10 mouse cellular contexts compared by ENCODE assay signal in genomic region chr15:102459381-102459780, GRCm38 (mm10). TPM values are rescaled to one million over a fixed set of nuclear protein-coding genes. Genes with fewer than 3 reads are reported as not detected.
DNase-seq lines count a peak whose midpoint lies in the region; ATAC-seq and TF ChIP-seq lines count a peak whose summit lies in the region.
"Had no signal": no experiment of that assay in that cellular context is flagged by ENCODE, and none has a peak within 500 bp of the region (broad histone marks: within the 10 kb centered on the region; RNA-seq: fewer than 3 reads in every experiment).

No protein-coding gene starts in this region.

- peak overlapping the region; percentile 42; the same call in 1 of the 2 replicates for H3K27ac ChIP-seq in kidney, postnatal 0 days
- H3K27ac ChIP-seq in embryonic facial prominence, embryonic 12.5 days: no peak overlapping the region
- peak overlapping the region; percentile 65 for H3K27ac ChIP-seq in intestine, embryonic 16.5 days (ENCODE audit: low read length)

- peak overlapping the region; percentile 71 for H3K4me2 ChIP-seq in kidney, postnatal 0 days (ENCODE audit: low read length)
- H3K4me2 ChIP-seq in embryonic facial prominence, embryonic 12.5 days (replicated peaks): peak overlapping the region; percentile 59
- peak overlapping the region; percentile 60 for H3K4me2 ChIP-seq in intestine, embryonic 16.5 days (ENCODE audit: low read depth, low read length)
- peak overlapping the region; percentile 93 for H3K4me2 ChIP-seq in myocyte (ENCODE audit: low read depth)

- H3ac ChIP-seq in myocyte (ENCODE audit: control insufficient read depth, insufficient read length): no peak overlapping the region

- no peak for TF ChIP-seq CTCF in kidney, postnatal 0 days (IDR thresholded peaks at IDR 0.05; ENCODE audit: low read depth)

- no peak for DNase-seq in kidney, postnatal 0 days (ENCODE audit: low spot score)
- no peak for DNase-seq in kidney, adult 8-10 months
- no peak for DNase-seq in cerebellum, postnatal 4 days (ENCODE audit: low spot score in 2 of 2)
- no peak for DNase-seq in layer of hippocampus, adult 18-20 months (ENCODE audit: low spot score in 2 of 2)
- DNase-seq in frontal cortex, adult 2 months (ENCODE audit: extremely low spot score in 1 of 2, low spot score in 1 of 2): no peak

- WGBS in kidney, postnatal 0 days: 32% methylated on average over 6 of the region's 6 CpGs
- 29% methylated on average over 6 of the region's 6 CpGs for WGBS in embryonic facial prominence, embryonic 12.5 days
- 24% methylated on average over 6 of the region's 6 CpGs for WGBS in intestine, embryonic 16.5 days

- H3K9ac ChIP-seq in kidney, postnatal 0 days (ENCODE audit: low read depth, low read length): peak overlapping the region; percentile 46
- no peak overlapping the region; the same call in 1 of the 2 replicates for H3K9ac ChIP-seq in embryonic facial prominence, embryonic 12.5 days
- H3K9ac ChIP-seq in intestine, embryonic 16.5 days (ENCODE audit: low read depth, low read length): peak overlapping the region; percentile 71

- H3K36me3 ChIP-seq in kidney, postnatal 0 days (ENCODE audit: insufficient read depth, low read length): no peaks in the 10 kb centered on the region
- no peaks in the 10 kb centered on the region for H3K36me3 ChIP-seq in embryonic facial prominence, embryonic 12.5 days
- no peaks in the 10 kb centered on the region for H3K36me3 ChIP-seq in intestine, embryonic 16.5 days (ENCODE audit: control insufficient read depth, insufficient read depth, low read length)
- peaks cover 13% of the 10 kb centered on the region for H3K36me3 ChIP-seq in myocyte (ENCODE audit: control insufficient read depth, insufficient read depth)

- no peak for TF ChIP-seq POLR2A in myocyte (IDR thresholded peaks at IDR 0.05; ENCODE audit: insufficient read length, low read depth)

- H3K27me3 ChIP-seq in kidney, postnatal 0 days (ENCODE audit: insufficient read depth, low read length): no peaks in the 10 kb centered on the region
- no peaks in the 10 kb centered on the region for H3K27me3 ChIP-seq in embryonic facial prominence, embryonic 12.5 days
- no peaks in the 10 kb centered on the region for H3K27me3 ChIP-seq in intestine, embryonic 16.5 days (replicated peaks; ENCODE audit: control insufficient read depth, insufficient read depth, low read length)
- H3K27me3 ChIP-seq in myocyte (ENCODE audit: control insufficient read depth, insufficient read depth, insufficient read length): no peaks in the 10 kb centered on the region

- no peaks in the 10 kb centered on the region for H3K9me3 ChIP-seq in kidney, postnatal 0 days (replicated peaks; ENCODE audit: low read length)
- H3K9me3 ChIP-seq in embryonic facial prominence, embryonic 12.5 days: no peaks in the 10 kb centered on the region
- no peaks in the 10 kb centered on the region for H3K9me3 ChIP-seq in intestine, embryonic 16.5 days (ENCODE audit: control insufficient read depth, low read length)

- H3K79me2 ChIP-seq in myocyte (ENCODE audit: control insufficient read depth, insufficient read depth): peaks cover 14% of the 10 kb centered on the region

- H3K4me1 ChIP-seq in kidney, postnatal 0 days (replicated peaks; ENCODE audit: insufficient read depth, low read length): no peaks in the 10 kb centered on the region
- H3K4me1 ChIP-seq in embryonic facial prominence, embryonic 12.5 days: peaks cover 5% of the 10 kb centered on the region; the same call in 1 of the 2 replicates
- peaks cover 14% of the 10 kb centered on the region for H3K4me1 ChIP-seq in intestine, embryonic 16.5 days (ENCODE audit: control insufficient read depth, insufficient read depth, low read length)

- H3K4me3 ChIP-seq in kidney, postnatal 0 days (replicated peaks; ENCODE audit: low read depth, low read length): peak overlapping the region; percentile 37
- peak overlapping the region; percentile 34 for H3K4me3 ChIP-seq in embryonic facial prominence, embryonic 12.5 days
- H3K4me3 ChIP-seq in intestine, embryonic 16.5 days (ENCODE audit: low read length): peak overlapping the region; percentile 62
- H3K4me3 ChIP-seq in myocyte: peak overlapping the region; percentile 65

- no peak for ATAC-seq in kidney, postnatal 0 days (replicated peaks; ENCODE audit: low FRiP score, low read depth)
- ATAC-seq in embryonic facial prominence, embryonic 12.5 days (ENCODE audit: insufficient number of reproducible peaks, insufficient read depth, low FRiP score, low TSS enrichment): no peak
- peak; percentile 67 for ATAC-seq in intestine, embryonic 16.5 days

TF ChIP-seq in myocyte, 11 proteins besides CTCF, POLR2A, EP300 and RAD21:
- TF ChIP-seq MYOG (IDR thresholded peaks at IDR 0.05; ENCODE audit: control insufficient read depth in 1 of 3, insufficient read depth in 1 of 3, insufficient read length in 2 of 3, low read depth in 2 of 3) (no peak), MYOD1 (IDR thresholded peaks at IDR 0.05; ENCODE audit: control insufficient read depth in 1 of 3, insufficient read length in 2 of 3, low read depth in 2 of 3) (no peak), USF1 (IDR thresholded peaks at IDR 0.05; ENCODE audit: low read depth) (no peak), TCF12 (IDR thresholded peaks at IDR 0.05; ENCODE audit: insufficient read depth, poor library complexity, severe bottlenecking) (no peak), E2F4 (IDR thresholded peaks at IDR 0.05; ENCODE audit: insufficient read depth) (no peak), CEBPB (IDR thresholded peaks at IDR 0.05; ENCODE audit: insufficient read depth, poor library complexity, severe bottlenecking) (no peak), SRF (IDR thresholded peaks at IDR 0.05; ENCODE audit: control insufficient read depth, insufficient read length, low read depth) (no peak), TCF3 (IDR thresholded peaks at IDR 0.05; ENCODE audit: insufficient read length, low read depth) (no peak), REST (IDR thresholded peaks at IDR 0.05; ENCODE audit: insufficient read depth, insufficient read length) (no peak), MAX (IDR thresholded peaks at IDR 0.05; ENCODE audit: low read depth) (no peak), POLR2AphosphoS2 (IDR thresholded peaks at IDR 0.05; ENCODE audit: insufficient read length, low read depth) (no peak)

RNA-seq across cellular contexts. Expression of gene Prr13, which starts 0.6 kb away (rescaled TPM):
- polyA plus RNA-seq in kidney, postnatal 0 days (2015; fragmentation: Nextera tagmentation; extraction: Ambion mirVana): 109 and 117 TPM in 2 replicates
- 59.0 and 59.8 TPM in 2 replicates for polyA plus RNA-seq in embryonic facial prominence, embryonic 12.5 days (2016; fragmentation: Nextera tagmentation; extraction: Ambion mirVana)
- 173 and 182 TPM in 2 replicates for polyA plus RNA-seq in intestine, embryonic 16.5 days (2015; fragmentation: Nextera tagmentation; extraction: Ambion mirVana)
- 92.9 TPM for polyA plus RNA-seq in myocyte (2012; fragmentation: generic; extraction: Trizol)
- total RNA-seq in layer of hippocampus, adult 18-20 months (2021): 10 to 100 TPM; 45.0 to 49.1 TPM
- polyA plus RNA-seq in frontal cortex, adult 2 months (2012; rRNA removed): 78.3 and 83.6 TPM in 2 replicates

RNA-seq across cellular contexts. Expression of gene Pcbp2, which starts 11.0 kb away (rescaled TPM):
- 185 and 191 TPM in 2 replicates for polyA plus RNA-seq in kidney, postnatal 0 days (2015; fragmentation: Nextera tagmentation; extraction: Ambion mirVana)
- polyA plus RNA-seq in embryonic facial prominence, embryonic 12.5 days (2016; fragmentation: Nextera tagmentation; extraction: Ambion mirVana): 228 and 230 TPM in 2 replicates
- polyA plus RNA-seq in intestine, embryonic 16.5 days (2015; fragmentation: Nextera tagmentation; extraction: Ambion mirVana): 138 and 152 TPM in 2 replicates
- polyA plus RNA-seq in myocyte (2012; fragmentation: generic; extraction: Trizol): 892 TPM
- 100 to 1,000 TPM; 495 to 508 TPM for total RNA-seq in layer of hippocampus, adult 18-20 months (2021)
- 538 and 576 TPM in 2 replicates for polyA plus RNA-seq in frontal cortex, adult 2 months (2012; rRNA removed)

RNA-seq across cellular contexts. Expression of gene Amhr2, which starts 14.2 kb away (rescaled TPM):
- 0.46 and 0.80 TPM in 2 replicates for polyA plus RNA-seq in kidney, postnatal 0 days (2015; fragmentation: Nextera tagmentation; extraction: Ambion mirVana)
- 0.13 and 0.60 TPM in 2 replicates for polyA plus RNA-seq in embryonic facial prominence, embryonic 12.5 days (2016; fragmentation: Nextera tagmentation; extraction: Ambion mirVana)
- polyA plus RNA-seq in intestine, embryonic 16.5 days (2015; fragmentation: Nextera tagmentation; extraction: Ambion mirVana): 0.75 and 0.88 TPM in 2 replicates
- 0.32 TPM for polyA plus RNA-seq in myocyte (2012; fragmentation: generic; extraction: Trizol)
- total RNA-seq in layer of hippocampus, adult 18-20 months (2021): 1 to 10 TPM; 1.0 to 1.8 TPM
- polyA plus RNA-seq in frontal cortex, adult 2 months (2012; rRNA removed): 1.3 and 1.6 TPM in 2 replicates

RNA-seq across cellular contexts. Expression of gene Gm10337, which starts 44.1 kb away (rescaled TPM):
- 1.8 TPM in 1 of 2 replicates, not detected in the other for polyA plus RNA-seq in kidney, postnatal 0 days (2015; fragmentation: Nextera tagmentation; extraction: Ambion mirVana)
- not detected in 2 replicates for polyA plus RNA-seq in embryonic facial prominence, embryonic 12.5 days (2016; fragmentation: Nextera tagmentation; extraction: Ambion mirVana)
- 5.5 TPM in 1 of 2 replicates, not detected in the other for polyA plus RNA-seq in intestine, embryonic 16.5 days (2015; fragmentation: Nextera tagmentation; extraction: Ambion mirVana)
- not detected for polyA plus RNA-seq in myocyte (2012; fragmentation: generic; extraction: Trizol)
- total RNA-seq in layer of hippocampus, adult 18-20 months (2021): not detected
- not detected in 2 replicates for polyA plus RNA-seq in frontal cortex, adult 2 months (2012; rRNA removed)
- total RNA-seq: adrenal gland, postnatal 25 days had no signal
- polyA plus RNA-seq: large intestine, adult 2 months had no signal

RNA-seq across cellular contexts. Expression of gene Sp1, which starts 53.4 kb away (rescaled TPM):
- polyA plus RNA-seq in kidney, postnatal 0 days (2015; fragmentation: Nextera tagmentation; extraction: Ambion mirVana): 8.8 TPM in 2 replicates
- 12.0 TPM in 2 replicates for polyA plus RNA-seq in embryonic facial prominence, embryonic 12.5 days (2016; fragmentation: Nextera tagmentation; extraction: Ambion mirVana)
- 6.8 and 7.2 TPM in 2 replicates for polyA plus RNA-seq in intestine, embryonic 16.5 days (2015; fragmentation: Nextera tagmentation; extraction: Ambion mirVana)
- 11.7 TPM for polyA plus RNA-seq in myocyte (2012; fragmentation: generic; extraction: Trizol)
- 10 to 100 TPM; 25.7 to 26.3 TPM for total RNA-seq in layer of hippocampus, adult 18-20 months (2021)
- 10.3 and 11.4 TPM in 2 replicates for polyA plus RNA-seq in frontal cortex, adult 2 months (2012; rRNA removed)
